Mouse (Mus musculus): ENCODE results near the gene BC049715. TPM values are rescaled to one million over a fixed set of nuclear protein-coding genes. Genes with fewer than 3 reads are reported as not detected.

The BC049715 gene
- total RNA-seq, 2 experiments from 2014 or later, result 1.9 to 2.8 TPM

DNA sequence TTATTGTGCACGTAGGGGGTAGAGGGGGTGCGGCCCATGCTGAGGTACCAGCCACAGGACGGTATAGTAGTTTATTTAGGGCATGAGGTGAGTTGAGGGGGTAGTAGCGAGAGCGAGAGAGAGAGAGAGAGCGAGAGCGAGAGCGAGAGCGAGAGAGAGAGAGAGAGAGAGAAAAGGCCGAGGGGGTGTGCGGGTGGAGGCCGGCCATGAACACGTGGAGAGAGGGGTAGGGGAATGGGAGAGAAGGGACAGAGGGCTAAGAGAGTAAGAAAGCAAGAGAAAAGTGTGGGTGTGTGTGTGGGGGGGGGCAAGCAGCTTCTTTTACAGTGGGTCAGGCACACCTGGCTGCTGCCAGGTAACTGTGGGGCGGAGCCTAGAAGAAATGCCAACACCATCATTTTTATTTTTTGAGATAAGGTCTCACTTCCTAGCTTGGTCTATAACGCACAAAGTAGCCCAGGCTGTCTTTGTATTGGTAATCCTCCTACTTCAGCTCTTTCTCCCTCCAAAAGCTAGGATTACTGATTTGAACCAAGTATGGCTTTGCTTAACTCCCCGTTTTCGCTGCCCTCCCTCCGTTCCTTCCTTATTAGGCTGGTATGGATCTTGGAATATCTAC, 19.9 kb upstream of the BC049715 start:
- DNase-seq (ENCODE audit: low spot score in 2 of 2), result no peak
- intact Hi-C loops (cut with DNase I), result loop anchor here (10.0 kb wide), 1 partner anchor 273 kb away; no protein-coding TSS in a partner anchor

GRCm38 (mm10) chr6:136808014-136808417, 19.4 kb upstream of the BC049715 start, which contains the start of gene H2afj:
H2afj (plus strand) TSS chr6:136808244.
- intact Hi-C loops (cut with DNase I), result loop anchor here (10.0 kb wide), 1 partner anchor 273 kb away; no protein-coding TSS in a partner anchor
- peak; percentile 98 to 99 for DNase-seq (ENCODE audit: low spot score in 2 of 2)

DNA sequence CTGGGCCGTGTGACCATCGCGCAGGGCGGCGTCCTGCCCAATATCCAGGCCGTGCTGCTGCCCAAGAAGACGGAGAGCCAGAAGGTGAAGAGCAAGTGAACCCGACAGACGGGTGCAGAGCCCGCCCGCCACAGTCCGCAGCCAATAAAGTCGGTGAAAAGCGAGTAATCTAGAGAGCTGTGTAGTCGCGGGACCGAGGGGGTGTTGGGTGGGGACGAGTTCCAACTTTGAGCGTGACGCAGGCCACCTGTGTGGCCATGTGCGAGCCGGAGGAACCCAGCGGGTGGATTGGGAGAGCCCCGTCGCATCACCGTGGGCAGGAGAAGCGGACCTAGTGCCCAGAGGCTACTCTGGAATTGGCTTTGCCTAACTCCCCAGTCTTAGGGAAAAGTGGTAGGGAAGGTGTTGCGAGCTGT, 18.8 kb upstream of the BC049715 start:
- intact Hi-C loops (cut with DNase I), result loop anchor here (10.0 kb wide), 1 partner anchor 274 kb away; no protein-coding TSS in a partner anchor
- DNase-seq (ENCODE audit: low spot score in 2 of 2), result peak; percentile 45 to 66

DNA sequence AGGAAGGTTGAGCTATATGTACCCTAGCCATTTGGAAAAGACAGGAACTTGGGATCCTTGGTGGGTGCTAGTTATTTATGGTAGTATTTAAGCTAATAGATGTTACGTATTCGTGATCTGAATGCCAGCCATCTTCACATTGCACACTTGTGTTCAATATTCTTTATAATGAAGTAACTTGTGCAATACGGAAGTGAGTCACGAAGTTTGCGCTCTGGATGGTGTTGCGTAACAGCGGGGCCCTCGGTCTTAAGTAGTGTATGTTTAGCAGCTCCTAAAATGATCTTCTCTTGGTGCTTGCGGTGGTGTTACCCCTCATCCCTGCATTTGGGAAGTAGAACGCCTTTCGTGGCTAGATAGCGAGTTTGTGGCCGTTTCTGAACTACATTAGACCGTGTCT, 18.3 kb upstream of the BC049715 start:
- peak; percentile 39 to 68 for DNase-seq (ENCODE audit: low spot score in 2 of 2)
- intact Hi-C loops (cut with DNase I), result loop anchor here (10.0 kb wide), 1 partner anchor 274 kb away; no protein-coding TSS in a partner anchor

GRCm38 (mm10) chr6:136809673-136810072, 17.8 kb upstream of the BC049715 start:
- no peak for DNase-seq (ENCODE audit: low spot score in 2 of 2)
- intact Hi-C loops (cut with DNase I), result loop anchor here (10.0 kb wide), 1 partner anchor 275 kb away; no protein-coding TSS in a partner anchor

DNA sequence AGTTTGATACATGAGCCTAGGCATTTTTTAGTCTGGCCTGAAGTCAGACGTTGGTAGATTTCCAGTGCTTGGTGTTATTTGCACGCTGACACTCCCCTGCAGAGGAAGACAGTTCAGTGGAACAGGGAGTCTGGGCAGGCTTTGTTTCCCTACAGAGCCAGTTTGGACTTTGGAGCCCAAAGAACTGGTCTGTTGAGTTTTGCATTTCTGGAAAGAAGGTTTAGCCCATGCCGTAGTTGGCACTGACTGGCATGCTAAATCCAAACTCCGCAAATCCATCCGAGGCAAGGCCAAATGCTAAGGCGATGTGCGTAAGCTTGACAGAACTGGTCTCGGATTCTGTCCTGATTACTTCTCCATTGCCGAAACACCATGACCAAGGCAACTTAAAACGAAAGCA, 16.2 kb upstream of the BC049715 start:
- intact Hi-C loops (cut with DNase I), result no loop called here
- DNase-seq (ENCODE audit: low spot score in 2 of 2), result no peak

DNA sequence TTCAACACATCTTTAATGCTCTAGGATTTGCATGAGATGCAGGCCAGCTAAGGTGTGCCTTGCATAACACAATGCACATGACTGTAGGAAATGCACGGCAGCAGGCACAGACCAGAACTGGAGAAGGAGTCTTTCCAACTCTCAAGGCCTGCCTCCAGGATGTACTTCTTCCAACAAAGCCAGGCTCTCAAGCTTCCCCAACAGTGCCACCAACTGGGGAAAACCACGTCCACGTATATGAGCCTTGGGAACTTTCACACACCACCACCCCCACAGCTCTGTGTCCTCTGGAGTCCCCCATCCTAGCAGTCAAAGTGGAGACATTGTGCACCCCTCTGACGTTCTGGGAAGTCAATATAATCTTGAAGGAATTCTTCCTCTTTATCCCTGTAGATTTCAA, 14.3 kb upstream of the BC049715 start:
- DNase-seq (ENCODE audit: low spot score in 2 of 2), result peak in 1 of 2 experiments; percentile 60
- intact Hi-C loops (cut with DNase I), result no loop called here

DNA sequence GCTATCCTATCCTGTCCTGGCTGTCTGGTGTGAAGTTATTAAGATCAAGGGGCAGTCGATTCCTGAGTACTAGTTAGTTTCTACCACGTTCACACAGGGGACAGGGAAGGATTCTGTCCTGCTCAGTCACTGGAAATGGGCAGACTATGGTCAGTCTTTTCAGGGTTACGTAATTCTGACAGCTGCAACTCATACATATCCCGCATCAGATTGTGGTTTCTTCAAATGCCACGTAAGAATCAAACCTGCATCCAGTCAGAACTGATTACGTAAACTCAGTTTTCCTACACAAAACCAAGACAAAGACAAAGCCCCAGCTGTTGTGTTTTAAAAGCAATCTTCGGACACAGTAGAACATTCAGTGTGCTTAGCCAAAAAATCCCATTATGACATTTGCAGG, 12.0 kb upstream of the BC049715 start:
- intact Hi-C loops (cut with DNase I), result no loop called here
- DNase-seq (ENCODE audit: low spot score in 2 of 2), result no peak

DNA sequence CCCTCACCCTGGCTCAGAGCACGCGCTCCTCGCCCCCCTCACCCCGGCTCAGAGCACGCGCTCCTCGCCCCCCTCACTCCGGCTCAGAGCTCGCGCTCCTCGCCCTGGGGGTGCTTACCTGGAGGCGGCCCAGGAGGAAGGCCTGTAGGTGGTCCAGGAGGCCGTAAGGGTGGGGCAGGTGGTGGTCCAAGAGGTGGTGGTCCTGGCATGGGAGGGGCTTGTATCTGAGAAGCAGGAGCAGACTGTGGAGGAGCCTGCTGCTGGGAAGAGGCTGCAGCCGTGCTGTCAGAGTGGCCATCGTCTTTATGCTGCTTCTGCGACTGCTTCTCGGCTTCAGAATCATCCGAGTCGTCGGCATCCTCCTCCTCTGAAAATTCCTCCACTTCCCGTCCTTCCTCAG, 10.6 kb upstream of the BC049715 start:
- intact Hi-C loops (cut with DNase I), result no loop called here
- DNase-seq (ENCODE audit: low spot score in 2 of 2), result no peak

GRCm38 (mm10) chr6:136817549-136817948, 9.9 kb upstream of the BC049715 start:
- peak; percentile 84 to 98 for DNase-seq (ENCODE audit: low spot score in 2 of 2)
- intact Hi-C loops (cut with DNase I), result no loop called here

- no peak for DNase-seq (ENCODE audit: low spot score in 2 of 2)
- intact Hi-C loops (cut with DNase I), result no loop called here
These were observed 7.0 kb upstream of the BC049715 start for GRCm38 (mm10) chr6:136820381-136820780.

DNA sequence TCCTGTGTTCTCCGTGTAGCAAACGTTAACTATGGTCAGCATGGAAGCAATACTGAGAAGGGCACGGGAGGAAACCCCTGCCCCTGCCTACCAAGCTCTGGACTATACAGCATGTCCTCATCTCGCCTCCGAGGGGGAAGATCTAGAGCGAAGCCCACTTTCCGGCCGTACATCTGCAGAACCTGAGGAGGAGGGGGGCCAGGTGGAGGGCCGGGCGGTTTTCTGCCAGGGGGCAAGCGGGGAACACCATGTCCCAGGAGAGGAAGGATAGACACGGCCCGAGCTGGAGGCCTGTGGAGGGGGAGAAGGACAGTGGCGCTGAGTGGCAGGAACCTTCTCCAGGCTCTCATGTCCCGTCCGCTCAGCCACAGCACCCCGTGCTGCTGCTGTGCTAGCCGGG, 6.3 kb upstream of the BC049715 start:
- no peak for DNase-seq (ENCODE audit: low spot score in 2 of 2)
- intact Hi-C loops (cut with DNase I), result no loop called here

- intact Hi-C loops (cut with DNase I), result no loop called here
- no peak for DNase-seq (ENCODE audit: low spot score in 2 of 2)
These were observed 2.4 kb upstream of the BC049715 start for GRCm38 (mm10) chr6:136824987-136825386.

- no peak for DNase-seq (ENCODE audit: low spot score in 2 of 2)
- intact Hi-C loops (cut with DNase I), result loop anchor here (1.0 kb wide), 1 partner anchor 23 kb away; the partner anchor contains the start of gene Hist4h4
These were observed 310 bp upstream of the BC049715 start for GRCm38 (mm10) chr6:136827116-136827515.

- peak; percentile 97 to 99 for DNase-seq (ENCODE audit: low spot score in 2 of 2)
- intact Hi-C loops (cut with DNase I), result loop anchor here (1.0 kb wide), 1 partner anchor 24 kb away; the partner anchor contains the start of gene Hist4h4
These were observed 595 bp downstream of the BC049715 start, which contains the start of gene Wbp11 for GRCm38 (mm10) chr6:136827881-136828561. Wbp11 (minus strand) TSS chr6:136828233.

- no peak for DNase-seq (ENCODE audit: low spot score in 2 of 2)
- intact Hi-C loops (cut with DNase I), result no loop called here
These were observed 1.3 kb downstream of the BC049715 start for GRCm38 (mm10) chr6:136828681-136829080.

DNA sequence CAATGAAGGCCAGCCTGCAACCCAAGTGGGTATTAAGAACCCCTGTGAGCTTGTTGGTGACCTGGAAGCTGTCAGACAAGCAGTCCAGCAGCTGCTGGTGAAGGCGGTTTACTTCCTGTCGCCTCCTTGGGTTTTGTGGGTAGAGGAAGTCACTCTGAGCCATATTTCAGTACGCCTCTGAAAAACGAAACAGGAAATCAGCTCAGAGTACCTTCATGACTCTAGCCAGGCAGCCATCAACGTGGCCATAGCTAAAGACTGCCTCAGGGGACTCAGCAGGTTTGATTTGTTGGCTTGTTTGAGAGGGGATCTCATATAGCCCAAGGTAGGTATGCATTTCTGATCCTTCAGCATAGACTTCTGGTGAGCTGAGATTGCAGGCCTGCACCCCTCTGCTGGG, 4.3 kb downstream of the BC049715 start:
- intact Hi-C loops (cut with DNase I), result no loop called here
- no peak for DNase-seq (ENCODE audit: low spot score in 2 of 2)

GRCm38 (mm10) chr6:136835352-136835751, 7.9 kb downstream of the BC049715 start, which contains the start of gene Smco3:
Smco3 (minus strand) TSS chr6:136835452.
- intact Hi-C loops (cut with DNase I), result no loop called here
- DNase-seq (ENCODE audit: low spot score in 2 of 2), result no peak

- intact Hi-C loops (cut with DNase I), result no loop called here
- no peak for DNase-seq (ENCODE audit: low spot score in 2 of 2)
These were observed 9.9 kb downstream of the BC049715 start for GRCm38 (mm10) chr6:136837323-136837722.

GRCm38 (mm10) chr6:136844903-136845302, 17.5 kb downstream of the BC049715 start:
- no peak for DNase-seq (ENCODE audit: low spot score in 2 of 2)
- intact Hi-C loops (cut with DNase I), result no loop called here
